Mouse (Mus musculus) lung, embryonic 14.5 days (tissue): Measurements from ENCODE around the gene Trappc6b. TPM values are rescaled to one million over a fixed set of nuclear protein-coding genes. Genes with fewer than 3 reads are reported as not detected.
A peak's percentile ranks its signal among the peaks of the same experiment; 100 is the strongest.

Experiments used
- ATAC-seq: fragments of 200-750 bp; cut with Nextera tagmentation; 2 replicates; pipeline ENCODE4 v1.8.0; 2017; ENCODE audit warnings: mild to moderate bottlenecking, moderate TSS enrichment, moderate library complexity; ENCODE audit not compliant: insufficient read depth
- DNase-seq: peaks from one replicate; pipeline ENCODE4 v3.0.0-alpha.2; 2015
- H3K27ac ChIP-seq: fragments of 300-500 bp; sonication (generic); 2 replicates; pipeline ENCODE4 v1.5.1; 2014; ENCODE audit warnings: low read depth, mild to moderate bottlenecking, moderate library complexity
- H3K27me3 ChIP-seq: fragments of 300-500 bp; sonication (generic); 2 replicates; pipeline ENCODE4 v1.6.1; 2014; ENCODE audit warnings: low read length, control low read depth; ENCODE audit not compliant: insufficient read depth
- H3K36me3 ChIP-seq: fragments of 300-500 bp; sonication (generic); 2 replicates; pipeline ENCODE4 v1.6.1; 2014; ENCODE audit warnings: control low read depth; ENCODE audit not compliant: insufficient read depth
- H3K4me1 ChIP-seq: fragments of 300-500 bp; sonication (generic); 2 replicates; pipeline ENCODE4 v1.6.1; 2014; ENCODE audit warnings: antibody characterized with exemption, control low read depth; ENCODE audit not compliant: insufficient read depth
- H3K4me2 ChIP-seq: fragments of 300-500 bp; sonication (generic); 2 replicates; pipeline ENCODE4 v1.6.1; 2014; ENCODE audit warnings: mild to moderate bottlenecking
- H3K4me3 ChIP-seq: fragments of 300-500 bp; sonication (generic); 2 replicates; pipeline ENCODE4 v1.5.1; 2014; ENCODE audit warnings: low read depth, low read length
- H3K9ac ChIP-seq: fragments of 300-500 bp; sonication (generic); 2 replicates; pipeline ENCODE4 v1.6.1; 2014
- H3K9me3 ChIP-seq: fragments of 300-500 bp; sonication (generic); 2 replicates; pipeline ENCODE4 v1.6.1; 2016; ENCODE audit warnings: low read depth, low read length, control low read depth
- CTCF ChIP-seq: IDR thresholded peaks from 2 replicates; pipeline ENCODE4 v1.5.1; 2016; ENCODE audit warnings: antibody characterized with exemption, low read depth
- WGBS: fragments of 180-500 bp; shearing (Covaris S2); extraction: QIAGEN DNeasy Blood & Tissue Kit; methylation state at CpG from one replicate; pipeline ENCODE4 v1.1.7; 2014; 5-methylcytosine and 5-hydroxymethylcytosine counted together
- polyA plus RNA-seq: library from polyadenylated mRNA; unstranded; fragments of >200 nt; fragmentation: Nextera tagmentation; extraction: Ambion mirVana; gene quantifications from 2 replicates; pipeline ENCODE4 v1.2.1, GENCODE M21; 2014

Trappc6b gene
- polyA plus RNA-seq, result 57.9 and 59.5 TPM in 2 replicates

DNA sequence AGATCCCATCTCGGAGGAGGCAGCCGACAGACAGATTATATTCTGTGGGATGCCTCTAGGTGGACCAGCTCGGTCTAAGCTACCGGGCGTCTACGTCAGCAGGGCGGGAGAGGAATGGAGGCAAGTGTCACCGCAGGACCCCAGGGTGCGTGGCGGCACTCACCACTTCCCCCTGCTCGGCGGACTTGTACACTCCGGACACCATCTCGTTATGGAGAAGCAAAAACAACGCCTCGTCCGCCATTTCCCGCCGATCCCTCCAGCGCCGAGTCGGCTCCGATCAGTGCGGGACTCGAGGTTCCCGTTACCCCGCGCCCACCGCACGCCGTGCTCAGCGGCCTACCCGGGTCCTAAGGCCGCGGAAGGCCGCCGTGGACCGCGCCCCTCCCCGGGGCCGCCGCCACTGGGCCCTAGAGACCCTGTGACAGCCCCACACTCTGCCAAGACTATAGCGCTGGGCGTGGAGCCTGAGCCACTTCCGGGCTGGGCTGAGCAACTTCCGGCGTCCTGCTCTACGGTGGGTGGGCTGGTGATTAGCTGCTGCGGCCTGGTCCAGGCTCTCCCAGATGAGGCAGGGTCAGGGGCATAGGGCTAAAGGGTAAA lies at the start of gene Trappc6b:
Trappc6b (minus strand) TSS at position 480 of the 603 bp plus-strand sequence.
- DNase-seq, result peak; percentile 89
- H3K36me3 ChIP-seq, result peaks cover 14% of the 10 kb centered on the region

DNA sequence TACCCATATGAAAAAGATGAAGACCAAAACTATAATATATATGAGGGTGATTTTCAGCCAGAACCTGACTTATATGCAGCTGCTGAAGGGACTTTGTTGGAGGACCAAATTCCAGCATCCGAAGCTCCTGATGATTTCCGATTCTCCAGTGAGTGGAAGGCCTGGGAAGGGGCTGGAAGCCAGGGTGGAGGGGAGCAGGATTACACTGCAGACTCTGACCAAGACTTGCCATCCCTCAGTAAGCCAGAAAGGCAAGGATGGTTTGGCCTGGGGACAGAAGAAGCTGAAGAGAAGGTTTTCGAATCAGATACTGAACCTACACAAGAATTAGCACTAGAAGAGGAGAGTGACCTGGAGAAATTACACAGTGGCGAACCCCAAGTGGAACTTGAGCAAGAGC lies 46.7 kb upstream of the Trappc6b start:
- no peak overlapping the region for H3K9ac ChIP-seq
- H3K27ac ChIP-seq, result no peak overlapping the region
- H3K9me3 ChIP-seq, result no peaks in the 10 kb centered on the region
- no peak overlapping the region for H3K4me3 ChIP-seq
- H3K27me3 ChIP-seq, result no peaks in the 10 kb centered on the region
- H3K4me2 ChIP-seq, result no peak overlapping the region
- ATAC-seq (no peak), DNase-seq (no peak)
- WGBS, result 86% methylated on average over 4 of the region's 4 CpGs
- no peaks in the 10 kb centered on the region for H3K4me1 ChIP-seq
- H3K36me3 ChIP-seq, result no peaks in the 10 kb centered on the region
- TF ChIP-seq CTCF, result no peak

More for the DNA sequence above, at the start of gene Trappc6b:
- Histone ChIP-seq H3K4me1 (peaks cover 7% of the 10 kb centered on the region; the same call in 1 of the 2 replicates), H3K9me3 (no peaks in the 10 kb centered on the region), H3K9ac (peak within 1 kb of the TSS; percentile 89), H3K27me3 (no peaks in the 10 kb centered on the region), H3K27ac (peak within 1 kb of the TSS; percentile 94), H3K4me3 (peak within 1 kb of the TSS; percentile 78), H3K4me2 (peak within 1 kb of the TSS; percentile 86)
- WGBS, result 0% methylated on average over 49 of the region's 49 CpGs
- ATAC-seq, result peak; percentile 98
- TF ChIP-seq CTCF, result 0 out of 2 replicates have a peak, but pooled peaks have one; percentile 23

DNA sequence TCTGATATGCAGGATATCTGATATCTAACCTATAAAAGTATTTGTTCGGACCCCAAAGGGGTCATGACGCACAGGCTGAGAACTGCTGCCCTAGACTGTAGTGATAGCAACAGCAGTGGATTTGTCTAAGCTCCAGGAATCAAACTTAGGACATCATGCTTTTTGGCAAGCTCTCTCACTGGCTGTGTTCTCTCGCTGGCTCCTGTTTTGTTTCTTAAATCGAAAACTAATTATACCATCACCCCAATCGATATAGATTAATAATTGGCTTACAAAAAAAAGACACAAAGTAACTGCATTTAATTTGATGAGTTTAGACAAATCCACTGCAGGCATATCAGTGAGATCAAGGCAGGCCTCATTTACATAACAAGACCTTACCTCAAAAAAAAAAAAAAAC lies 45.2 kb upstream of the Trappc6b start:
- Histone ChIP-seq H3K27me3 (no peaks in the 10 kb centered on the region), H3K27ac (no peak overlapping the region), H3K4me2 (no peak overlapping the region), H3K36me3 (no peaks in the 10 kb centered on the region), H3K4me3 (no peak overlapping the region), H3K9me3 (no peaks in the 10 kb centered on the region), H3K9ac (no peak overlapping the region), H3K4me1 (no peaks in the 10 kb centered on the region)
- no peak for TF ChIP-seq CTCF
- WGBS, result 88% methylated on average over 5 of the region's 5 CpGs
- DNase-seq, result no peak
- no peak for ATAC-seq

DNA sequence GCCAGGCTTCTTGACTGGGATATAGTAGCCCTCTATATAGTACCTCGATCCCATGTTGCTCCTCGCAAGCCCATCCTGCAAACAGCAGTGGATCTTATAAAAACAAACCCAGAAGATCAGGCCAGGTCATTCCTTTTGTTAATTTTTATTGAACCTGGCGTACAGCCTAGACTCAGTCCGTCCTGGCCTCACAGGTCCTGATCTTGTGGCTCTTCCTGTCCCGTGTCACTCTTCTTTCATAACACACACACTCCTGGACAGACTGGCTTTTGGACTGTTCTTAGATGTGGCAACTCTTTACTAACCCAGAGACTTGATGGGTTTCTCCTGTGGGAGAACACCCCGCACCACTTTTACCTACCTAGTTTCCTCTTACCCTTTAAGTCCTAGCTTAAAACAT lies 44.6 kb upstream of the Trappc6b start:
- Histone ChIP-seq H3K27me3 (no peaks in the 10 kb centered on the region), H3K9ac (no peak overlapping the region), H3K9me3 (no peaks in the 10 kb centered on the region), H3K4me2 (no peak overlapping the region), H3K4me1 (no peaks in the 10 kb centered on the region), H3K27ac (no peak overlapping the region), H3K36me3 (no peaks in the 10 kb centered on the region), H3K4me3 (no peak overlapping the region)
- no peak for TF ChIP-seq CTCF
- DNase-seq, result no peak
- ATAC-seq, result no peak
- 67% methylated on average over 6 of the region's 6 CpGs for WGBS

DNA sequence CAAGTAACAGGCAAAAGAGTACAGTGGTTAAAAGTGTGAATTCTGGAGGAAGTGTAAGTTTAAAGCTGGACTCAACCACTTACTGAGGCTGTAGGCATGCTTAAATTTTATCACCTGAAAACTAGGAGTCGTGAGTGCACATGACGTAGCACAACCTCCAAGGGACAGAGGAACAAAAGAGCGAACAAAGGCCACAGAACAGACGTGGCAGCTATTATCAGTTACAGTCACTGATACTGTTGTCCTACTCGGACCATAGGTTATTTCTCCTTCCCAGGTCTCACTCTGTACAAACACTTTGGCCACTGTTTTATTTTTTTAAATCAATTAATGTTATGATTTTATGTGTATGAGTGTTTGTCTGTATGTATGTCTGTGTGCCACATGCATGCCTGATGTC lies 43.5 kb upstream of the Trappc6b start:
- Histone ChIP-seq H3K9ac (no peak overlapping the region), H3K4me1 (no peaks in the 10 kb centered on the region), H3K36me3 (no peaks in the 10 kb centered on the region), H3K4me2 (no peak overlapping the region), H3K27me3 (no peaks in the 10 kb centered on the region), H3K4me3 (no peak overlapping the region), H3K27ac (no peak overlapping the region), H3K9me3 (no peaks in the 10 kb centered on the region)
- ATAC-seq (no peak), DNase-seq (no peak)
- 67% methylated on average over 5 of the region's 5 CpGs for WGBS
- TF ChIP-seq CTCF, result no peak

DNA sequence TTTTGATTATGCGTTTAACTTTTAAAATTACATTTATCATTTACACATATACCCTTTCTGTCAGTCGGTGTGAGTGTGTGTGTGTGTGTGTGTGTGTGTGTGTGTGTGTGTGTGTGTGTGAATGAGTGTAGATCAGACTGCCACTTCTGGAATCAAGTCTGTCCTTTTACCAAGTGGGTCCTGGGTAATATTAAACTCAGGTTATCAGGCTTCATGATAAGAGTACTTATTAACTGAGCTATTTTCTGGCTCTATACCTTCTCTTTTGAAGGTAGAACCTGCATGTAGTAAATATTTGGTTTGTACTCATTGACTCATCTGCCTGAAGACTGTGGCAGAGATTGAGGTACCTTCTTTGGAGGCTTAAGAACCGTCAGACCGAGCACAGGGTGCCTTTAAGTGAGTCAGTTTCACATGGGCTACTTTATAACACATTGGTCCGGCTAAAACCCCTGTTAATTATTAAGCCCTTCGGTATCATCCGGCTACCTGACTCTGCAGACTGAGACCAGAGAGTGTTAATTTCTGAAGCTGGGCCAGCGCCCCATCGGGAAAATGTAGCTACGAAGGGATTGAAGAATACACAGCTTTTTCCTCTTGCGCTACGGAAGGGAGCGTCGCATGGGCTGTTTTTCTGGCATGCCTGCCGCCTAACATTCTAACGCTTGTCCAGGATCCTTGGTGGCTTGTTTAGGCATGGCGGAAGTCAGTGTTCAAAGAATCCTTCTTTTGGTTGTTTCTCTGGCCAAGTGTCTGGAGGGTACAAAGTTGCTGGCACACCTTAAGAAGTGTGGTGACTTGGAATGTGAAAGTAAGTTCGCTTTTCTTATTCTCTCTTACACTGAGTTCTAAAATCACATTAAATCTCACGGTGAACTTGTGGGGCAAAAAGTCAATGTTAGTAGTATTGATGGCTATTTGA lies 34.1 kb upstream of the Trappc6b start, which contains the start of gene Mia2:
Mia2 (plus strand) TSS at position 696 of the 922 bp plus-strand sequence.
- no peaks in the 10 kb centered on the region for H3K36me3 ChIP-seq
- H3K27ac ChIP-seq, result no peak within 1 kb of the TSS
- peak within 1 kb of the TSS; percentile 40; the same call in 1 of the 2 replicates for H3K4me2 ChIP-seq
- H3K9ac ChIP-seq, result no peak within 1 kb of the TSS; the same call in 1 of the 2 replicates
- ATAC-seq (no peak), DNase-seq (peak; percentile 19)
- TF ChIP-seq CTCF, result no peak
- no peaks in the 10 kb centered on the region for H3K9me3 ChIP-seq
- 59% methylated on average over 19 of the region's 19 CpGs for WGBS
- 0 out of 2 replicates have a peak within 1 kb of the TSS, but pooled peaks have one; percentile 16 for H3K4me3 ChIP-seq
- no peaks in the 10 kb centered on the region for H3K4me1 ChIP-seq
- H3K27me3 ChIP-seq, result no peaks in the 10 kb centered on the region

DNA sequence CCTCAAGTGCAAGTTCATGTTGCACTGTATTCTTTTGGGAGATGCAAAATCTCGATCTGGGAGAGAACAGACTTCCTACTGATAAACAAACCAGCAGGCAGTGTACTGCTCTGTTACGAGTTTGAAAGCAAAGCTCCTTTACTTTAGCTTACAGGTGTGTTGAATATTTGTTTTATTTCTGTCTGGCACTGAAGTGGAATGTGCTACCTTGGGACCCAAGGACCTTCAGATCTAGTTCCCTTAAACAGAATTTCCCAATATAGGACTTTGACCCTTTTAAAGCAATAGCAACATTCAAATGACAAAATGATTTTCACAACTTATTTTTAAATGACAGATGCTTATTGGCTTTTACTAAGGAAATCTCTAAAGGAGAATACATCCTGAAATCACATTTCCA lies 32.3 kb upstream of the Trappc6b start:
- Histone ChIP-seq H3K27ac (no peak overlapping the region), H3K9ac (no peak overlapping the region), H3K36me3 (no peaks in the 10 kb centered on the region), H3K4me3 (no peak overlapping the region), H3K4me2 (no peak overlapping the region), H3K4me1 (no peaks in the 10 kb centered on the region), H3K27me3 (no peaks in the 10 kb centered on the region), H3K9me3 (no peaks in the 10 kb centered on the region)
- no peak for ATAC-seq
- no peak for TF ChIP-seq CTCF
- no peak for DNase-seq
- WGBS, result 28% methylated on average over 2 of the region's 2 CpGs
